In genomic region chr10:63412756-63413155, GRCm38 (mm10) we compare ENCODE assay signal across 1 mouse cellular context.
TF ChIP-seq lines count a peak whose summit lies in the region.

No protein-coding gene starts in this region.

TF ChIP-seq in CH12.LX, 34 proteins besides CTCF, POLR2A, EP300 and RAD21 (continued from another document):
- TF ChIP-seq MYC (IDR thresholded peaks at IDR 0.05; ENCODE audit: low read depth, low read length) (no peak), POLR2AphosphoS2 (IDR thresholded peaks at IDR 0.05; ENCODE audit: low read depth, low read length) (no peak), GABPA (IDR thresholded peaks at IDR 0.05; ENCODE audit: insufficient replicate concordance, low read depth, low read length) (no peak), NELFE (IDR thresholded peaks at IDR 0.05; ENCODE audit: low read depth, low read length) (no peak), CHD1 (IDR thresholded peaks at IDR 0.05; ENCODE audit: low read depth, low read length) (no peak), E2F4 (IDR thresholded peaks at IDR 0.05; ENCODE audit: insufficient replicate concordance, low read depth, low read length) (no peak), NRF1 (IDR thresholded peaks at IDR 0.05; ENCODE audit: low read depth, low read length) (no peak), UBTF (IDR thresholded peaks at IDR 0.05; ENCODE audit: low read depth, low read length) (no peak)
